Mouse (Mus musculus): ENCODE measurements around the gene Hepacam.

Hepacam gene

DNA sequence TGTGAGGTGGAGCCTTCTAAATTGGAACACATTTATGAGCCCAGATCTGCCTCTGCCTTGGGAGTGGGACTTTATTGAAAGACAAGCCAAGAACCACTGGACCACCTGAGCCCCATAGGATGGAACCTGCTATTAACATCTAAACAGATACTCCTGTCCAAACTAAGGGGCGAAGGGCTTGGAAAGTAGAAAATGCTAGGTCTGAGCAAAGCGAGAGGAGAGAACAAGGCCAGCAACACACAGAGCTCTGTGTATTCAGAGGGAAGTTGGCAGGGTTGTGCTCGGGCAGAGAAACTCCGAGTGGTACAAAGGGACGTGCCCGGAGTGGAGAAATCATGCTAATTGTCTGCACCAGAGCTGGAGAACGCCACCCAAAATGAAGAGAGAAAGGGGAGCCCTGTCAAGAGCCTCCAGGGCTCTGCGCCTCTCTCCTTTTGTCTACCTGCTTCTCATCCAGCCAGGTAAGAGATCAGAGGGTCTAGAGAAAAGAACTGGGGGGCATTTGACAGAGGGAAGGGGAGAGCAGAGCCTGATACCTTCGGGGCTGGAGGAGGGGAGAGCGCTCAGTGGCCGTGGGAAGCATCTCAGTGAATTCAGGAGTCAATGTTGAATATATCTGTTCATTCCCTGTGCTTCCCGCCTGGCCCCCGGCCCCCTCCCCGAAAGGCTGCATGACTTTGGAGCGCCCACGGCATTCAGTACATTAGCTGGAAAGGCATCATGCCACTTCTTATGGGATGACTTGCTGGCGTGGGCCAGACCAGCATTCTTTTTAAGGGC, at the start of gene Hepacam:
Hepacam (plus strand) TSS at position 51 of the 780 bp plus-strand sequence.
- peak in 1 of 2 experiments; percentile 20 for DNase-seq

DNA sequence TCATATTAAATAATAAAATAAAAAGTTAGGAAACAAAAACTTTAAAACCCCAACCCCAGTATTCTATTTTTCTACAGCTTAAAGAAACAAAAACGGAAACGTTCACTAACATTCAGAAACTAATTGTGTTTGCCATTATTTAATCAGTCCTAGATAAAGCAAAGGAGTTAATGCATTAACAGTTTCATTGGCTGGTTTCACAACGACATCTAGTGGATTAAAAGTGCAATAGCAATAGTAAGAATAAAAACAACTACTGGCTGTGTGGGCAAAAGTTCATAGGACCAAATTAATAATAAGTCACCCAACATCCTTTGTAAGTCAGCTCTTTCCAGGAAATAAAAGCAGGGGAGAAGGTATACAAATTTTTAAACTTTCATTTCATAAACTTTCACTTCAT, 37.7 kb upstream of the Hepacam start:
- DNase-seq: no peak

DNA sequence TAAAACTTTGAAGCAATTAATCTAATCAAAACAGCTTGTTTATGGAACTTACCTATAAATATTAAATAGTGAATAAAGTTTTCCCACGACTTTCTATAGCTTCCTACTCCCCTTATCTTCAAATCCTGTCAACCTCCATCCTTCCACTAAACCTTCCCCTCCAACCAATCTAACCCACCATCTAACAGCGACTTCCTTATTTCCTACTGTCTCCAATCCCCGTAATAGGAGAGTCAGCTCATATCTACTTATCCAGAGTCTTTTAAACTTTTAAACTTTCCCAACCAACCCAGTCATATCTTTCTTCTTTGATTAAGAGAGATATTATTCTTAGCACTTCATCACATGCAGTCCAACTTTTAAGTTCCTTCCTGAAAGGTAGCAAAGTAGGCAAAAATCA, 21.7 kb upstream of the Hepacam start:
- DNase-seq: no peak

DNA sequence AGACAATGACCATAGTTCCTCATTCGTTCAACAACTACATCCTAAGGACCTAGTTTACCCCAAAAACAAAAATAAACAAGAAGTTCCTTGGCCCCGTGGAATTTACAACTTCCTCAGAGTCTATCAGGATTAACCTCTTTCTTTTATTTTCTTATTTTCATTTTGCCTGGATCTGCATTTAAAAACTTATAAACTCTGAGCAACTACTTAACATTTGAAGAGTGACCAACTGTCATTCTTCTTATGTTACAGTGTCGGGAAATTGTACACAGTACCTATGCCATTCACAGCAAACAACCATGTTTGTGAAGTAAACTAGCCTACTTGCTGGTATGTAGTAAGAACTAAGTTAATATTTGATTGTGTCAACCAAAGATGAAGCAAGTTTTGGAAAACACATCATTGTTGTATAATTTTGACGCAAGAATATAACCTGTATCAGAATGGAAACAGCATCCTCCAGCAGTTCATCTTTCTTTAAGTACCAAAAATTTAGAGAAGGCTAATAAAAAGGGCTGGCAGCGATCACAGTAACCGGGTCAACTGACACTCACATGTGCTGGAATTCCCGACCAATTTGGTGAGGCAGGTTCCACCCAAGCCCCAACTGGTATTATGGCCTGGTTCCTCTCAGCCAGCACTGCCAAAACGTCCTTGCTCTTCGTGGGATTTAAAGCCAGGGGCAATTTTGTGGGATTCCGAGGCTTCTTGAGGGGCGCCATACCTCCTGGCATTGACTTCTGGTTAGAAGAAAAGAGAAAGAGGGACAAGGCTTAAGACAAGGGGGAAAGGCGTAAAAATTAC, 19.8 kb upstream of the Hepacam start:
- DNase-seq: peak in 1 of 2 experiments; percentile 11

DNA sequence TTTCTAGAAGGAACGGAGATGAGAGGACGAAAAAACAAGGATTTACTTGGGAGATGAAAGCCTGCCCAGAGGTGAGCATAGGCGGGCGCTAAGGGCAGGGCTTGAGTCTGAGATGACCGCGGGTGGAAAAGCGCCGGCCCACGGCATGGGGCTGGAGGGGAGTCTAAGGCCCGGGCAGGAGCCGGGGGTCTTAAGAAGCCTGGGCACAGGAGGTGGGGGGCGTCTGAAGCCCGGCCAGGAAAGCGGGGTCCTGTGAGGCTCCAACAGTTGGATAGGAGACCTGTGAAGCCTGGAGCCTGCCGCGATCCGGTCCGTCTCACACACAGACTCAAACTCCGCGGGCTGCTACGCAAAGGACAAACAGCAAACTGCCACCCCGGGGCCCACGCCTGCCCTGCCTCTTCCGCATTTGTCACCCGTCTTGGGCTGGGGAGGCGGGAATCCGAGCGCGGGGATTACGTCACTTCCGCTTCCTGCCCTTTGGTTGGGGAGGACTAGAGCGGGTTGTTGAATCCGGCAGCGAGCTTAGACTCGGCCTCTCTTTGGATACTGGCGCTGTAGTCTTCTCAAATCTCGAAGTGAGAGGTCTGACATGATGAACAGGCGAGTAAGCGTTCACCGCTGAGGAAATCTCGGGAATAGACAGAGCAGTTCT, 19.0 kb upstream of the Hepacam start, which contains the start of gene Ccdc15:
Ccdc15 (minus strand) TSS at position 445 of the 655 bp plus-strand sequence.
- DNase-seq: peak; percentile 97 to 98

DNA sequence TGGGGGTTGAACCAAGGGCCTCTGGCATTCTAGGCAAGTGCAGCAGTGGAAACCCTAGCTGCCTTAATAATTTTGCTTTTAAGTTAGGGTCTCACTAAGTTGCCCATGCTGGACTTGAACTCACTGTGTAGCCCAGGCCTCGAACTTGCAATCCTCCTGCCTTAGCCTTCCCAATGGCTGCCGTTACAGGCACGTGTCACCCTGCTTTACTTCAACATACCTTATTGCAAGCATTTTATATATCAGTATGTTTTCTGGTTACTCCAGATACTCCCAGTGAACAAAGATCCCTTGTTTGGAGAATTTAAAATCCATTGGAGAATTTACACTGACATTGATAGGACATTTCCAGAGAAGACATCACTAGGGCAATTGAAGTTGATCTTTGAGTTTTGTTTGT, 18.1 kb upstream of the Hepacam start:
- no peak for DNase-seq

DNA sequence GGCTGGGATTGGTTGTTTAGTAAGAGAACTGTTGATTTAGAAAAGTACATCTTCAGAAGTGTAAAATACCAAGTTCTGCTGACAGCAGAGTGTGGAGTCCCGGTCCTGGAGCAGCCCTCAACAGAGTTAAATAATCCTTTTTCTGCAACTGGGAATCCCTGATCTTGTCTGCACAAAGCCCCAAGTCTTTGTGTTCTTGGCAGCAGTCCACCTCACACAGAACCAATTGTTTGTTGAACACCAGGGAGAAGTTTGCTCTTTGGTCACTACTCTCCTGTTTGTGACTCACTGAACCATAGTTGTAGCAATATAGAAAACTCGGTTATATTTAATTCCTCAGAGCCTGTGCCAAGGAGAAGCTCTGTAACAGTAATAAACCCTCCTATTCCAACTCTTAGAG, 15.9 kb upstream of the Hepacam start:
- no peak for DNase-seq

DNA sequence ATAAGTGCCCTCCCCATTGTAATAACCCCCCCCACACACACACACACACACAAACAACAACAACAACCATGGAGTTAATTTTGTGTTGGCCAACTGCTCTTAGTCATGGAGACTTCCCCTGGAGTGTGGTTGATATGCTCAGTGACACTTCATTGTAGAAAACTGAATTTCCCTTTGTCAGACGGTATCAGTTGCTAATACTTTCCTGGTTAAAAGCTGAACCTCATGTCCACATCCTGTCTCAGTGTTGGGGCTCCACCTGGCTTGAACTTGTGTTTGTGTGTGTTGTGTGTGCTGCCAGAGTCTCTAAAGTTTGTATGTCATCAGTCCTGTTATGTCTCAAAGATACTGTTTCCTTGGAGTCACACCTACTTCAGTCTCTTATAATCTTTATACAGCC, 12.7 kb upstream of the Hepacam start:
- DNase-seq: no peak

DNA sequence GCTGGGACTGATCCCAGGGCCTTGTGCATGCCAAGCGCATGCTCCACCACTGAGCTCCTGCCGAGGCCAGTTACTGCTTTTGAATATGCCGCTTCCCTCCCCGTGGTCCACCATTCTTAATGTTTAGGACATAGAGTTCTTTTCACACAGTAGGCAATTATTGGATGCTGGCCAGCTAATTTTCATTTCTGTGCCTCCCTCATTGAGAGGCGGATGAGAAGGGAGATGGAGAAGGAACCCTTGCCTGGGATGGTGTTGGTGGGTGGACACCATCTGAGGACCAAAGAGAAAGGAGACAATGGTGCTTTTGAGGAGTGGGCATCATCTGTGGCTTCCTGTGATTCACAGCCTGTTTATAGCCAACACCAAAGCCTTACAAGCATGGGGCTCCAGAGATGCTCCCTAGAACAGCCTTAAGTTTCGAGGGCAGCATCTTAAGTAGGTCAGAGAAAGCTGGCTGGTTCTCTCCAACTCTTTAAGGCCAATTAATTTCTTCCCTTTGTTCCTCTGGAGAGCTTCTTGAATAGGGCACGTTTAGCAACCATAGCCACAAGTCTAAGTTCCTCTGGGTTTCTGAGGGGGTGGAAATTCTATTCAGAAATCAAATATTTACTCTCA, 8.3 kb upstream of the Hepacam start:
- DNase-seq: peak in 1 of 2 experiments; percentile 11

DNA sequence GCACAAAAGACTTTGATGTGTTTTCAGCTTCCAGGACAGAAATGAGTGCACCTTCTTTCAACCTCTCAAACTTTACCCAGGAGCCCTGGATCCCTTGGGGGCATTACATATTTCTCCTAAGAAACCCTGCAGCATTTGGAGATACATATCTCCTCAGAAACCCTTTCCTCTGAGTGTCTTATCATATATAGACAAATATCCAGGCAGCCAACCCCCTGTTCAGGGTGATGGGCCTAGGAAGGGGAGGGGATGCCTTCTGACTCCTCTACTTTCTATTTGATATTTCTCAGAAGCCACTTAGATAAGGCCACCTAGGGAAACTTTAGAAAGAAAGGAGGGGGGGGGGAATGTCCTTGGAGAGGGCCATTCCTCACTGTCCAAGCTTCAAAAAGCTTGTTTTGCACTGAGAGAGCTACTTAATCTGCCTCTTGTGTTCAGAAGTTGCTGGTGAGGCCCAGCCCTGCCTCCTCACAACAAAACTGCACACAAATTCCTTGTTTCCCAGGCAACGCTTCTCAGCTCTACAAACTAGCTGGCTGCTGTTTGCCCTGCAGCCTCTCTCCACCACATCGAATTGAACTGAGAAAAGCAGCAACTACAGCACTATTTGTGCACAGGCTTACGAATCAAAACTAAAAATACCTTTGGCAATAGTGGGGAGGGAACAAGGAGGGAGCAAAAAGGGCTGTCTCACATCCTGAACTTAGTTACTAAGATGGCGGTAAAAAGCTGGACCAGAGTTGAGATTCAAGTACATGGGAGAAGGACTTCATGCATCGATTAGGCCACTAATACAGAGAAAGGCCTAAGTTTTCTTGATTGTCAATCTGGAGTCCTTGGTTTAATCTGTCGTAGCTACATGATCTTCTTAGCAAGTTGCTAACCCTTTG, 7.6 kb upstream of the Hepacam start:
- peak in 1 of 2 experiments; percentile 14 for DNase-seq

DNA sequence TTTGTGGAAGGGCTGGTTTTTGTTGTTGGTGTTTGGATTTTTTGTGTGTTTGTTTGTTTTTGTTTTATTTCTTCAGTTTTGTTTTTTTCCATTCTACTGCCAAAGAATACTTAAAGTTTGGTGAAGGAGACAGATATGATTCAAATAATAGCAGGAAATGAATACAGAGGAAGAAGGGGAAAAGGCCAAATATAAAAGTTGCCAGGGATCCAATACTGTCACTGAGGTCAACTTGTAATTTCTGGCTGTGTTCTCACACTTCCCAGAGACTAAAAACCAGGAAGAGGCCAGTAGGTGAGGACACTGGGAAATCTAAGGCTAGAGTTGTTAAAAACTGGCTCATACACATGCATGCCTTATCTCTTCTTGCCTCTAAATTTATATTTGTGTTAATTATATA, 5.1 kb upstream of the Hepacam start:
- no peak for DNase-seq

DNA sequence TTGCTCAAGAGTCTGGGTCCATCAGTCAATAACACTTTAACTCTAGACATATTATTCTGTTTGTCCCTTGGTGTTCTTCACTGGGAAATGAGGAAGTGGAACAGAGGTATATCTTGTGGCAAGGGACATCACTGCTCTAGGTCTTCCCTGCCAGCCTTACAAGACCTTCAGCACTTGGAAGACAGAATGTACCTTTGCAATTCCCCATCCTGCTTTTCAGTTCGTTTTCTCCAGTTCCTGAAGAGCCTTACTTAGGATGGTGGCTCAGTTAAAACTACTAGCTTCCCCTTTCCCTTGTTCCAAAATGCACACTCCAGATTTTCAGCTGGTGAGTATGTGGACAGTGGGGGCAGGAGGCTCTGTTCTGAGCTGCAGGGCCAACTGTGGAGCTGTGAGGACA, 4.3 kb upstream of the Hepacam start:
- DNase-seq: no peak

DNA sequence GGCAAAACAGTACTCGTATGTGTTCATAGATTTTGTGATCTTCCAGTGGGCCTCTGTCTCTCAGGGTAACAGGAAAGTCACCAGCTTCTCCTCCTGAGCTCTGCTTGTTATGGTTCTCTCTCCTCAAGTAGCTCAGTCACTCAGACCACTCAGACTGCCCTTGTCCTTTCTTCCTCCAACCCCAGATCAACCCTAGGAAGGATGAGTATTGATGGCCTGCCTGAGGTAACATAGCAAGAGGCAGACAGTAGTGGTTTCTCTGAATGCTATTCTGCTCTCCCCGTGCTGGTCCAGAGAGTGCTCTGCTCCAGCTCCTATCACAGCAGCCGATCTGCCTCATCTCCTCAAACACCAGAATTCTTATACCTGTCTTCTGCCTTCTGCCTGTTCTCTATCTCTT, 3.6 kb upstream of the Hepacam start:
- DNase-seq: no peak

DNA sequence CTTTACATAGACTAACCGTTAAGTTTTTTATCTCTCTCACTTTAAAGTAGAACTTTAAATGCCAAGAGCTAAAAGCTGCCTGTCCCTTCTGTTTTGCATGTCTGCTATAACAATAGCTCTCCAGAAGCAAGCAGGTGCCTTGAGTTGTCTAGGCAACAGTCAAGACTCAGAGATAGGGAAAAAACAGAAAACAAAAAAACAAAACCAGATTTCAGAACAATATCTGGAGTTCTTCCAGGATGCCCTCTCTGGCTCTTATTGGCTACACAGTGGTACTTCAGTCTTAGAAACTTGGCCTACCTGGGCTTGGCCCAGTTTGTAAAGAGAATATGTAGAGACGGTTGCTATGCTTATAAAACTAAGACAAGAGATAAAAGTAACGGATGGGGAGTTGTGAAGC, 2.8 kb upstream of the Hepacam start:
- no peak for DNase-seq

DNA sequence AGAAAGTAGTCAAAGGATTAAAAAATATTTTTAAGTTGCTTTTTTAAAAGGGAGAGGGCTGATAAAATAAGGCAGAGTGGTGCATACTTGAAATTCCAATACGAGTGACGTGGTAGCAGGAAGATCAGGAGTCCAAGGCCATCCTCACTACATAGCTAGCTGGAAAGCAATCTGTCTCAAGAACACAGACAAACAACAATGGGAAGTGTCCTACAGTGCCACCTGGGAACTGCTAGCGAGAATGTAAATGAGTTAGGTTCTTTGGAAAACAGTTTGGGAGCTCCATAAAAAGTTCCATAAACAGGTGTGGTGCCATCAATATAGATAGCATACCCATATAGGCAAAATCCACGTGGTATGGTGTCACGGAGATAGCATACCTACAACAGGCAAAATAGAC, 1.4 kb upstream of the Hepacam start:
- no peak for DNase-seq

DNA sequence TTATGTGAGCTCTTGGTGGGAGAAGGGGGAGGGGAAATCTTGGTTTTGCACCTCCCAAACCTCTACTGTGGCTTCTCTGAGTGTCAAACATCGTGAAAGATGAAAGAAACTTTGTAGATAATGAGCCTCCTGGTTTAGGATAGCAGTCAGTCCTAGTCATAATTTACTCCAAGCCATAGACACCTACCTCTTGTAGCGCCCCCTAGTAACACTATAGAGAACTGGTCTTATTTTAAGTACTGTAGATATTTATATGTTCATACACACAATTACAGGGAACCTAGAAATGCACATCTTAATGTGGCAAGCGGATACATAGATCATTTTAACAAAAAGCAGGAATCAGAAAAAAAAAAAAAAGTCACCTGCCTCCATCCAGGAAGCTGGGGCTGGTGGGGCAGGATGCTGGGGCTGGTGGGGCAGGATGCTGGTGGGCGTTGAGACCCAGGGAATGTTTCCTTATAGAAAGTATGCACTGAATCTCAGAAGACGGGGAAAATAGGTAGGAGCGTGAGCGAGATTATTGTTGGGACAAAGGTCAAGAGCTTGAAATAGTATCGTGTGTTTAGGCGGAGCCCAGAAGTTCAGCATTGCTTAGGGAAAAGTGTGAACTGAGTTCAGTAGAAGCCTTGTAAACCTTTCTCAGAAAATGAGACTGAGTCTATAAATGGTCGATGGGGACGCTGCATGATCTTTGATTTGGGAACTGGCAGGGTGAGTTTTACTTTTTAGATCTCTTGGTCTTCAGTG, 1.1 kb downstream of the Hepacam start:
- no peak for DNase-seq

DNA sequence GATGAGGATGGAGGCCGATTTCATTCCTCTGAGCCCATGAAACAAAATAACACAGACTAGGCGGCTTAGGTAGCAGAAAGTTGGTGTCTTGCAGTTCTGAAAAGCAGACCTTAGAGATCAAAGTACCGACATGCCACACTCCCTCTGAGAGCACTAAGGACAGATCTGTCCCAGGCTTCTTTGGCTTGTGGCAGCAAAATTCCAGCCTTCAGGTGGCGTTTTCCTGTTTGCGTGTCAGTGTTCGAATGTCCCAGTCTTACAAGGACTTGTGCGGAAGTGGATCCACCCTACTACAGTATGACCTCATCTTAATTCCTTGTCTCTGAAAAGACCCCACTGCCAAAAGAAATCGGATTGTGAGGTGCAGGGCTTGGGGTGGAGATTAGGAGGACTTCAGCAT, 1.7 kb downstream of the Hepacam start:
- DNase-seq: no peak

DNA sequence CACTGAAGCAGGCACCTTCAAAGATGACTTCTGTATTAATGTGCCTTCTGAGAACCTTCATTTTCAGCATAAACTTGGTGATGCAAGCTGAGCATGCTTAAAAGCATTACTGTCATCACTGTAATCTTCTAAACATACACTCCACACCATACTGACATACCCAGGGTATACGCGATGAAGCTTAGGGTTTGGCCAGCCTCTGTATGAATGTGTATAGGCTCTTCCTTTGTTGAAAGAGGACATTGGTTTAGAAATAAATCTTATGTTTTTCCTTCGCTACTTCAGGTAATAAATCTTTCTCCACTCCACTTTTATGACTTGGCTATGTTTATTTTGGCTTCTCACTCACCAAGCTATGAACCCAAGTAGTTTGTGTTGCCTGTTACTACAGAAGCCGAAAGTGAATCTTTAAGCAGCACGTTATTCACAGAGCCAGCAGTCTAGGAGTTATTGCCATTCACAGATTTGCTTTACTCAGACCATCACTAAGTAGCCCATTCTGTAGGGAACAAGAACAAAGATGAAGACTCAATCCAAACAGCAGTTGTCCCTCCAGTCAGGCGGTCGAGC, 4.2 kb downstream of the Hepacam start:
- no peak for DNase-seq

DNA sequence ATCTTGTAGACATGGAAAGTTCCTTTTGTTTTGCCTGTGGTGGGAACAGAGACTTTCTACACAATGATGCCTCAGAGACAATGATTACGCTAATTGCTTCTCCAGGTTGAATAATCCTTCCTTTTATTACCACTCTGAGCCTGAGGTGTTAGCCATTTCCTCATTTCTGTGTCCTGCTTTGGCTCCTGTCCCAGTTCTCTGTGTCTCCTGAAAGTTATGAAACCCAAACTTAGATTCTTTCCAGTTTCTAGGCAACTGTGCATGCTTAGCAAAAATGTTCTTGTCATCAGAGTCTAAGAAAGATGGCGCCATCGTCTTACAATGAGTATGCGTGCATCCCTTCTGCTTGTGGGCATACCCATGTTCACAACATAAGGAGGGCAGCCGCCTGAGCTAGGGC, 8.6 kb downstream of the Hepacam start:
- DNase-seq: no peak

DNA sequence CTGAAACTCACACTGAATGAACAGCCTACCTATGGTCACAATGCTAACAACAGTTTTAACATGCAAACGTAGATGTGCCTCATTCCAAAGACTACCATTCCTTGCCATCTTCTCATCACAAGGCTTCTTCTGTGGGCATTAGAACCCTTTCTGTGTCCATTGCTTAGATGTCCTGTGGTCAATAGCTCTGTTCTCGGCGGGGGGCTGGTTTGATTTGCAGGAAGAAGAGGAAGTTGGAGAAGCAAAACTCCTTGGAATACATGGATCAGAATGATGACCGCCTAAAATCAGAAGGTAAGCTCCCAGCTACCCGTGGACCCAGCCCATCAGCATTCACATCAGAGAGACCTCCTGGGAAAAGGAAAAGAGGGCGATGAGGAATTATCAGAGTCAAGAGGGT, 16.0 kb downstream of the Hepacam start:
- no peak for DNase-seq

All from cerebellum, postnatal 25 days (tissue).